Mouse (Mus musculus): ENCODE measurements around the gene Plekhh2.

GRCm38 (mm10) chr17:84579817-84580216, 68.1 kb downstream of the Plekhh2 start:
- TF ChIP-seq CTCF (IDR thresholded peaks at IDR 0.05; ENCODE audit: borderline replicate concordance, insufficient read depth, low read length) (no peak), POLR2A (IDR thresholded peaks at IDR 0.05; ENCODE audit: low read depth, low read length) (no peak)
